Mouse (Mus musculus) lung, postnatal 0 days (tissue): Measurements from ENCODE around the gene Gla. TPM values are rescaled to one million over a fixed set of nuclear protein-coding genes. Genes with fewer than 3 reads are reported as not detected.

Experiments used
- ATAC-seq: fragments of 200-750 bp; cut with Nextera tagmentation; 2 replicates; pipeline ENCODE4 v1.8.0; 2017; ENCODE audit warnings: moderate library complexity
- DNase-seq: peaks from one replicate; pipeline ENCODE4 v3.0.0-alpha.2; 2016; ENCODE audit warnings: low spot score
- H3K27ac ChIP-seq: fragments of 300-500 bp; sonication (generic); 2 replicates; pipeline ENCODE4 v1.5.1; 2014; ENCODE audit warnings: antibody characterized with exemption, mild to moderate bottlenecking, low read length, mixed read lengths
- H3K27me3 ChIP-seq: fragments of 300-500 bp; sonication (generic); replicated peaks from 2 replicates; pipeline ENCODE4 v1.6.1; 2014; ENCODE audit warnings: low read length, mixed read lengths; ENCODE audit not compliant: insufficient read depth
- H3K36me3 ChIP-seq: fragments of 300-500 bp; sonication (generic); 2 replicates; pipeline ENCODE4 v1.6.1; 2014; ENCODE audit warnings: low read length, mixed read lengths; ENCODE audit not compliant: insufficient read depth
- H3K4me1 ChIP-seq: fragments of 300-500 bp; sonication (generic); 2 replicates; pipeline ENCODE4 v1.6.1; 2014; ENCODE audit warnings: antibody characterized with exemption, low read depth, low read length, mixed read lengths; ENCODE audit not compliant: insufficient read depth
- H3K4me2 ChIP-seq: fragments of 300-500 bp; sonication (generic); replicated peaks from 2 replicates; pipeline ENCODE4 v1.6.1; 2014; ENCODE audit warnings: low read depth, mild to moderate bottlenecking, low read length, moderate library complexity, mixed read lengths
- H3K4me3 ChIP-seq: fragments of 300-500 bp; sonication (generic); 2 replicates; pipeline ENCODE4 v1.5.1; 2014; ENCODE audit warnings: low read depth, low read length
- H3K9ac ChIP-seq: fragments of 300-500 bp; sonication (generic); replicated peaks from 2 replicates; pipeline ENCODE4 v1.6.1; 2014; ENCODE audit warnings: low read depth, mild to moderate bottlenecking
- H3K9me3 ChIP-seq: fragments of 300-500 bp; sonication (generic); 2 replicates; pipeline ENCODE4 v1.6.1; 2016; ENCODE audit warnings: low read length, mixed read lengths
- CTCF ChIP-seq: IDR thresholded peaks from 2 replicates; pipeline ENCODE4 v1.5.1; 2016; ENCODE audit warnings: antibody characterized with exemption, mild to moderate bottlenecking
- EP300 ChIP-seq: IDR thresholded peaks from 2 replicates; pipeline ENCODE4 v1.6.1; 2016; ENCODE audit warnings: antibody characterized with exemption, mild to moderate bottlenecking, control low read depth
- WGBS: fragments of 180-500 bp; shearing (Covaris S2); extraction: QIAGEN DNeasy Blood & Tissue Kit; methylation state at CpG from one replicate; pipeline ENCODE4 v1.1.7; 2014; 5-methylcytosine and 5-hydroxymethylcytosine counted together
- polyA plus RNA-seq: library from polyadenylated mRNA; unstranded; fragments of >200 nt; fragmentation: Nextera tagmentation; extraction: Ambion mirVana; gene quantifications from 2 replicates; pipeline ENCODE4 v1.2.1, GENCODE M21; 2015

Gla gene
- polyA plus RNA-seq, 1 experiment from 2014 or later, result 3.9 TPM

- H3K4me2 ChIP-seq, result no peak overlapping the region
- no peak for TF ChIP-seq EP300
- no peak for TF ChIP-seq CTCF
- H3K9ac ChIP-seq, result no peak overlapping the region
- 47% methylated on average over 5 of the region's 5 CpGs for WGBS
- H3K9me3 ChIP-seq, result no peaks in the 10 kb centered on the region
- DNase-seq (no peak), ATAC-seq (no peak)
- H3K27me3 ChIP-seq, result no peaks in the 10 kb centered on the region
- no peaks in the 10 kb centered on the region for H3K36me3 ChIP-seq
- no peak overlapping the region for H3K4me3 ChIP-seq
- no peak overlapping the region for H3K27ac ChIP-seq
- no peaks in the 10 kb centered on the region for H3K4me1 ChIP-seq
Observed at GRCm38 (mm10) chrX:134589836-134590235, 11.1 kb downstream of the Gla start.

- H3K27ac ChIP-seq, result no peak overlapping the region
- no peak overlapping the region for H3K4me2 ChIP-seq
- DNase-seq, result no peak
- 86% methylated on average over 3 of the region's 3 CpGs for WGBS
- H3K27me3 ChIP-seq, result no peaks in the 10 kb centered on the region
- no peak for ATAC-seq
- no peaks in the 10 kb centered on the region for H3K4me1 ChIP-seq
- H3K4me3 ChIP-seq, result no peak overlapping the region
- no peaks in the 10 kb centered on the region for H3K36me3 ChIP-seq
- H3K9me3 ChIP-seq, result no peaks in the 10 kb centered on the region
- TF ChIP-seq CTCF, result no peak
- TF ChIP-seq EP300, result no peak
- H3K9ac ChIP-seq, result no peak overlapping the region
Observed at GRCm38 (mm10) chrX:134588997-134589396, 11.9 kb downstream of the Gla start.

GRCm38 (mm10) chrX:134588261-134588660 is 12.7 kb downstream of the Gla start:
- Histone ChIP-seq H3K27ac (no peak overlapping the region), H3K27me3 (no peaks in the 10 kb centered on the region), H3K4me1 (no peaks in the 10 kb centered on the region), H3K9ac (no peak overlapping the region), H3K4me3 (no peak overlapping the region), H3K36me3 (no peaks in the 10 kb centered on the region), H3K9me3 (no peaks in the 10 kb centered on the region), H3K4me2 (no peak overlapping the region)
- DNase-seq, result no peak
- TF ChIP-seq EP300, result no peak
- TF ChIP-seq CTCF, result no peak
- ATAC-seq, result no peak
- 74% methylated on average over 4 of the region's 4 CpGs for WGBS

GRCm38 (mm10) chrX:134586447-134586846 is 14.5 kb downstream of the Gla start:
- H3K4me1 ChIP-seq, result no peaks in the 10 kb centered on the region
- peak overlapping the region; percentile 53 for H3K4me2 ChIP-seq
- H3K27ac ChIP-seq, result 0 out of 2 replicates have a peak overlapping the region, but pooled peaks have one; percentile 76
- WGBS, result 25% methylated on average over 8 of the region's 8 CpGs
- peak overlapping the region; percentile 43 for H3K4me3 ChIP-seq
- no peak for TF ChIP-seq EP300
- TF ChIP-seq CTCF, result no peak
- no peaks in the 10 kb centered on the region for H3K36me3 ChIP-seq
- DNase-seq (no peak), ATAC-seq (no peak)
- peak overlapping the region; percentile 32 for H3K9ac ChIP-seq
- H3K9me3 ChIP-seq, result no peaks in the 10 kb centered on the region
- no peaks in the 10 kb centered on the region for H3K27me3 ChIP-seq

GRCm38 (mm10) chrX:134585103-134586002 is 15.6 kb downstream of the Gla start, which contains the start of gene Rpl36a:
Gene Rpl36a, plus strand, starts transcription at chrX:134585654.
- no peaks in the 10 kb centered on the region for H3K4me1 ChIP-seq
- H3K4me2 ChIP-seq, result peak within 1 kb of the TSS; percentile 53
- no peaks in the 10 kb centered on the region for H3K27me3 ChIP-seq
- H3K9ac ChIP-seq, result peak within 1 kb of the TSS; percentile 32
- peak; percentile 76 for TF ChIP-seq CTCF
- peak; percentile 44 for TF ChIP-seq EP300
- no peaks in the 10 kb centered on the region for H3K9me3 ChIP-seq
- peak within 1 kb of the TSS; percentile 76 for H3K27ac ChIP-seq
- ATAC-seq (peak; percentile 98), DNase-seq (peak; percentile 94)
- WGBS, result 13% methylated on average over 45 of the region's 45 CpGs
- peak within 1 kb of the TSS; percentile 43 for H3K4me3 ChIP-seq
- H3K36me3 ChIP-seq, result no peaks in the 10 kb centered on the region

- WGBS, result 76% methylated on average over 11 of the region's 11 CpGs
- Histone ChIP-seq H3K27me3 (no peaks in the 10 kb centered on the region), H3K4me1 (no peaks in the 10 kb centered on the region), H3K4me3 (no peak within 1 kb of the TSS), H3K9ac (no peak within 1 kb of the TSS), H3K36me3 (no peaks in the 10 kb centered on the region), H3K9me3 (no peaks in the 10 kb centered on the region), H3K4me2 (no peak within 1 kb of the TSS), H3K27ac (no peak within 1 kb of the TSS)
- TF ChIP-seq CTCF (no peak), EP300 (no peak)
- ATAC-seq (no peak), DNase-seq (no peak)
Observed at GRCm38 (mm10) chrX:134582888-134583669, 17.8 kb downstream of the Gla start, which contains the start of gene Btk. Gene Btk, minus strand, starts transcription at chrX:134583570.
